Mouse (Mus musculus): ENCODE measurements at regions not wholly inside any gene's neighbourhood (a gene's known extent, or its start where the extent isn't known, plus 50 kb on each side); places are given as distances from the start of the nearest gene placed in this dataset.

GRCm38 (mm10) chr3:83562026-83562425 lies 204.1 kb upstream of the Sfrp2 start:
- TF ChIP-seq POLR2A (IDR thresholded peaks at IDR 0.05; ENCODE audit: insufficient read length, low read depth) (no peak), MYOD1 (IDR thresholded peaks at IDR 0.05; ENCODE audit: control insufficient read depth in 1 of 3, insufficient read length in 2 of 3, low read depth in 2 of 3) (no peak), E2F4 (IDR thresholded peaks at IDR 0.05; ENCODE audit: insufficient read depth) (no peak), USF1 (IDR thresholded peaks at IDR 0.05; ENCODE audit: low read depth) (no peak), SRF (IDR thresholded peaks at IDR 0.05; ENCODE audit: control insufficient read depth, insufficient read length, low read depth) (no peak), TCF12 (IDR thresholded peaks at IDR 0.05; ENCODE audit: insufficient read depth, poor library complexity, severe bottlenecking) (no peak), MAX (IDR thresholded peaks at IDR 0.05; ENCODE audit: low read depth) (no peak), POLR2AphosphoS2 (IDR thresholded peaks at IDR 0.05; ENCODE audit: insufficient read length, low read depth) (no peak)

Measured in myocyte (in vitro differentiated cells).